Comparison of ENCODE assay signal across 9 mouse cellular contexts in genomic region chr19:10294631-10295562, GRCm38 (mm10). TPM values are rescaled to one million over a fixed set of nuclear protein-coding genes. Genes with fewer than 3 reads are reported as not detected.
DNase-seq lines count a peak whose midpoint lies in the region; ATAC-seq lines count a peak whose summit lies in the region.
"Had no signal": no experiment of that assay in that cellular context is flagged by ENCODE, and none has a peak within 500 bp of the region (broad histone marks: within the 10 kb centered on the region; RNA-seq: fewer than 3 reads in every experiment).

No protein-coding gene starts in this region.

- H3K4me1 ChIP-seq in embryonic facial prominence, embryonic 10.5 days, result peaks cover 63% of the 10 kb centered on the region
- H3K4me1 ChIP-seq in heart, embryonic 14.5 days (ENCODE audit: control insufficient read depth in 2 of 2, insufficient read depth in 2 of 2, low read length in 2 of 2), result peaks cover 40 to 47% of the 10 kb centered on the region in 2 experiments
- peaks cover 80% of the 10 kb centered on the region for H3K4me1 ChIP-seq in kidney, embryonic 15.5 days

- H3K9ac ChIP-seq in heart, embryonic 14.5 days (ENCODE audit: low read length), result 0 out of 2 replicates have a peak overlapping the region, but pooled peaks have one; percentile 9
- H3K9ac ChIP-seq in kidney, embryonic 15.5 days, result no peak overlapping the region

- peak overlapping the region; percentile 79 for H3K27ac ChIP-seq in embryonic facial prominence, embryonic 10.5 days (replicated peaks)
- H3K27ac ChIP-seq in heart, embryonic 14.5 days (replicated peaks in 1 of 2; ENCODE audit: control insufficient read depth in 1 of 2, insufficient read depth in 1 of 2, low read depth in 2 of 2, low read length in 2 of 2), result peak overlapping the region; percentile 49 to 53; a peak in 3 of 4 replicates
- H3K27ac ChIP-seq in kidney, embryonic 15.5 days, result peak overlapping the region; percentile 87

- H3K27me3 ChIP-seq in embryonic facial prominence, embryonic 10.5 days (replicated peaks; ENCODE audit: low read depth, poor library complexity, severe bottlenecking), result peaks cover 7% of the 10 kb centered on the region
- H3K27me3 ChIP-seq in heart, embryonic 14.5 days (ENCODE audit: control insufficient read depth, insufficient read depth, low read length), result no peaks in the 10 kb centered on the region; the same call in 1 of the 2 replicates
- no peaks in the 10 kb centered on the region for H3K27me3 ChIP-seq in kidney, embryonic 15.5 days

- peak overlapping the region; percentile 23 for H3K4me3 ChIP-seq in embryonic facial prominence, embryonic 10.5 days
- no peak overlapping the region for H3K4me3 ChIP-seq in heart, embryonic 14.5 days (ENCODE audit: control insufficient read depth in 1 of 2, insufficient read depth in 1 of 2, low read depth in 1 of 2, low read length in 2 of 2)
- no peak overlapping the region for H3K4me3 ChIP-seq in kidney, embryonic 15.5 days (replicated peaks)
- H3K4me3 ChIP-seq: erythroblast, embryonic 14.5 days had no signal

- H3K9me3 ChIP-seq in embryonic facial prominence, embryonic 10.5 days, result no peaks in the 10 kb centered on the region
- no peaks in the 10 kb centered on the region for H3K9me3 ChIP-seq in heart, embryonic 14.5 days (ENCODE audit: control insufficient read depth, low read length)
- no peaks in the 10 kb centered on the region for H3K9me3 ChIP-seq in kidney, embryonic 15.5 days (replicated peaks)

- H3K36me3 ChIP-seq in embryonic facial prominence, embryonic 10.5 days (replicated peaks), result no peaks in the 10 kb centered on the region
- H3K36me3 ChIP-seq in heart, embryonic 14.5 days (ENCODE audit: control insufficient read depth, insufficient read depth, low read length), result no peaks in the 10 kb centered on the region
- H3K36me3 ChIP-seq in kidney, embryonic 15.5 days, result no peaks in the 10 kb centered on the region

- WGBS in embryonic facial prominence, embryonic 10.5 days, result 43% methylated on average over 20 of the region's 20 CpGs
- 54% methylated on average over 20 of the region's 20 CpGs for WGBS in heart, embryonic 14.5 days
- WGBS in kidney, embryonic 15.5 days, result 44% methylated on average over 20 of the region's 20 CpGs

- peak overlapping the region; percentile 33 for H3K4me2 ChIP-seq in heart, embryonic 14.5 days (ENCODE audit: low read length)
- H3K4me2 ChIP-seq in kidney, embryonic 15.5 days, result peak overlapping the region; percentile 34

- DNase-seq in cerebellum, postnatal 25 days, result peak; percentile 13 to 19
- no peak for DNase-seq in cerebellum, adult 11 months
- peak; percentile 55 for DNase-seq in embryonic facial prominence, embryonic 10.5 days (ENCODE audit: low spot score)
- DNase-seq in lung, postnatal 4 days, result peak; percentile 66 to 74
- DNase-seq in urinary bladder, postnatal 14 days (ENCODE audit: low spot score), result no peak

- no peak for ATAC-seq in heart, embryonic 14.5 days (ENCODE audit: insufficient number of reproducible peaks, insufficient read depth, low FRiP score, low read depth)
- 0 out of 2 replicates have a peak, but pooled peaks have one; percentile 11 for ATAC-seq in kidney, embryonic 15.5 days (replicated peaks; ENCODE audit: low FRiP score)
- no peak for ATAC-seq in erythroblast, adult 5-6 weeks (replicated peaks; ENCODE audit: low FRiP score, poor library complexity, severe bottlenecking)

RNA-seq across cellular contexts. Expression of gene Dagla, which starts 9.8 kb away (rescaled TPM):
- polyA plus RNA-seq in embryonic facial prominence, embryonic 10.5 days (2016; fragmentation: Nextera tagmentation; extraction: Ambion mirVana), result 2.2 and 2.4 TPM in 2 replicates
- 0.65 and 0.82 TPM in 2 replicates for polyA plus RNA-seq in heart, embryonic 14.5 days (2014; fragmentation: Nextera tagmentation; extraction: Ambion mirVana)
- 3.1 and 3.7 TPM in 2 replicates for polyA plus RNA-seq in kidney, embryonic 15.5 days (2015; fragmentation: Nextera tagmentation; extraction: Ambion mirVana)
- total RNA-seq in erythroblast, adult 5-6 weeks (2015; ENCODE audit: low replicate concordance), result not detected in 2 replicates
- total RNA-seq in erythroblast, adult 5-6 weeks (2017; ENCODE audit: low replicate concordance), result not detected in 2 replicates

RNA-seq across cellular contexts. Expression of gene Myrf, which starts 54.3 kb away (rescaled TPM):
- polyA plus RNA-seq in embryonic facial prominence, embryonic 10.5 days (2016; fragmentation: Nextera tagmentation; extraction: Ambion mirVana), result 4.2 TPM in 2 replicates
- polyA plus RNA-seq in heart, embryonic 14.5 days (2014; fragmentation: Nextera tagmentation; extraction: Ambion mirVana), result 7.8 and 10.8 TPM in 2 replicates
- polyA plus RNA-seq in kidney, embryonic 15.5 days (2015; fragmentation: Nextera tagmentation; extraction: Ambion mirVana), result 3.3 and 4.2 TPM in 2 replicates
- not detected in 2 replicates for total RNA-seq in erythroblast, adult 5-6 weeks (2015; ENCODE audit: low replicate concordance)
- total RNA-seq in erythroblast, adult 5-6 weeks (2017; ENCODE audit: low replicate concordance), result 0.42 TPM in 1 of 2 replicates, not detected in the other

Comparison
In these comparisons a context has a peak if more than half of its experiments do, and no peak if none do; other contexts are left out.
1. DNase-seq: peak in cerebellum, postnatal 25 days (2 of 2), embryonic facial prominence, embryonic 10.5 days (single experiment) and lung, postnatal 4 days (2 of 2); none in cerebellum, adult 11 months (single experiment) and urinary bladder, postnatal 14 days (single experiment).
2. Peak in every context shown above with its lines, with median percentiles within 50 percentile points of each other: H3K27ac ChIP-seq.